Mouse (Mus musculus) cortical plate, adult 2 months (tissue): ENCODE results near the gene Pan2.

Experiments
- CTCF ChIP-seq: fragments of 200-500 bp; IDR thresholded peaks from 2 replicates; pipeline ENCODE4 v1.5.1; 2011; ENCODE audit warnings: mild to moderate bottlenecking, control low read depth, low read length; ENCODE audit not compliant: insufficient read depth; ENCODE audit errors: extremely low read depth
- POLR2A ChIP-seq: fragments of 200-500 bp; IDR thresholded peaks from 2 replicates; pipeline ENCODE4 v1.6.1; 2011; ENCODE audit warnings: mild to moderate bottlenecking, low read length, control low read depth; ENCODE audit not compliant: insufficient read depth; ENCODE audit errors: extremely low read depth

GRCm38 (mm10) chr10:128326825-128327224 is 23.7 kb downstream of the Pan2 start:
- TF ChIP-seq POLR2A: no peak
- no peak for TF ChIP-seq CTCF
